Mouse (Mus musculus) left cerebral cortex, adult 11 months (tissue): ENCODE results near the gene Gm5155.
"Not testable (repeated sequence)": the region's sequence is repeated elsewhere in the genome, so short reads cannot be mapped to it uniquely, and the experiment has no call there.

ENCODE experiments used
- DNase-seq: peaks from one replicate; pipeline ENCODE4 v3.0.0; 2022; ENCODE audit warnings: low spot score

Gm5155 gene

GRCm38 (mm10) chr7:17871467-17871866 is at the start of gene Gm5155:
Gene Gm5155 (plus strand): TSS chr7:17871767.
- DNase-seq: no peak

GRCm38 (mm10) chr7:17870776-17871175 is 791 bp upstream of the Gm5155 start:
- DNase-seq: no peak

- not testable (repeated sequence) for DNase-seq
Observed at GRCm38 (mm10) chr7:17895341-17895740, 23.8 kb downstream of the Gm5155 start.

- no peak for DNase-seq
Observed at GRCm38 (mm10) chr7:17903146-17903915, 31.8 kb downstream of the Gm5155 start.
